ENCODE assay signal across 21 mouse cellular contexts in the genomic region with DNA sequence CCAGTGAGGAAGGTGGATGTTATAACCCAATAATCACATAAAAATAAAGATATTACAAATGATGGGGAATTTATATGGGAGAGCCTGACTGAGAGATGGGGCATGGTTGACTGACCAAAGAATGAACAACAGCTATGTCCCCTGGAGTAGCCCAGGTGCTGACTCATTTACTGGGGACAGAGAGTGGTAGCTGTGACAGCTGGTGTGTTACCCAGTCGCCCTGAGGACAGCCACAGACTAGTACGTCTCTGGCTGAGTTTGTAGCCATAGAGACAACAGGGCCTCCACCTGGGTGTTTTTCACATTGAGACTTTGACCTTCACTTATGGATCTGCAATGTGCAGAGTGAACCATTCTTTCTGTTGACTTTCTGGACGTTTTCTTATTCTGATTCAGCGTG.
A peak's percentile ranks its signal among the peaks of the same experiment; 100 is the strongest.
DNase-seq lines count a peak whose midpoint lies in the region; ATAC-seq and TF ChIP-seq lines count a peak whose summit lies in the region.
"Had no signal": no experiment of that assay in that cellular context is flagged by ENCODE, and none has a peak within 500 bp of the region (broad histone marks: within the 10 kb centered on the region; RNA-seq: fewer than 3 reads in every experiment).

No protein-coding gene starts in this region.

- H3K27ac ChIP-seq in heart, adult 2 months, result peak overlapping the region; percentile 96
- H3K27ac ChIP-seq in layer of hippocampus, adult 2 months, result peak overlapping the region; percentile 95; the same call in 1 of the 2 replicates
- 0 out of 2 replicates have a peak overlapping the region, but pooled peaks have one; percentile 20 for H3K27ac ChIP-seq in liver, embryonic 15.5 days (replicated peaks)
- no peak overlapping the region for H3K27ac ChIP-seq in stomach, postnatal 0 days (replicated peaks)
- H3K27ac ChIP-seq: embryonic facial prominence, embryonic 13.5 days; hindbrain, embryonic 15.5 days had no signal

- TF ChIP-seq EP300 in heart, adult 2 months (IDR thresholded peaks at IDR 0.05; ENCODE audit: insufficient read depth, low read depth, low read length), result no peak
- TF ChIP-seq EP300 in stomach, postnatal 0 days (optimal IDR thresholded peaks at IDR 0.05), result no peak

- WGBS in heart, adult 2 months, result 75% methylated on average over 4 of the region's 4 CpGs
- 52% methylated on average over 4 of the region's 4 CpGs for WGBS in liver, embryonic 15.5 days (ENCODE audit: insufficient replicate concordance)
- WGBS in stomach, postnatal 0 days, result 73% methylated on average over 4 of the region's 4 CpGs

- no peaks in the 10 kb centered on the region for H3K9me3 ChIP-seq in liver, embryonic 15.5 days (replicated peaks)
- no peaks in the 10 kb centered on the region for H3K9me3 ChIP-seq in stomach, postnatal 0 days (ENCODE audit: control insufficient read depth, low read length)
- H3K9me3 ChIP-seq: embryonic facial prominence, embryonic 13.5 days had no signal

- no peak overlapping the region for H3K4me2 ChIP-seq in liver, embryonic 15.5 days
- no peak overlapping the region for H3K4me2 ChIP-seq in stomach, postnatal 0 days (replicated peaks; ENCODE audit: low read depth)
- H3K4me2 ChIP-seq: embryonic facial prominence, embryonic 13.5 days; hindbrain, embryonic 15.5 days had no signal

- H3K4me1 ChIP-seq in heart, adult 2 months (ENCODE audit: control insufficient read depth, insufficient read depth, low read length), result peaks cover 25% of the 10 kb centered on the region
- no peaks in the 10 kb centered on the region; the same call in 1 of the 2 replicates for H3K4me1 ChIP-seq in liver, embryonic 15.5 days (replicated peaks)
- H3K4me1 ChIP-seq in stomach, postnatal 0 days (replicated peaks; ENCODE audit: control insufficient read depth, insufficient read depth), result peaks cover 7% of the 10 kb centered on the region
- H3K4me1 ChIP-seq: hindbrain, embryonic 15.5 days had no signal

- TF ChIP-seq CTCF in heart, adult 2 months (IDR thresholded peaks at IDR 0.05), result no peak
- no peak for TF ChIP-seq CTCF in layer of hippocampus, adult 2 months (conservative IDR thresholded peaks at IDR 0.05)
- no peak for TF ChIP-seq CTCF in stomach, postnatal 0 days (IDR thresholded peaks at IDR 0.05; ENCODE audit: low read depth)

- intact Hi-C loops in heart, adult 2 months (cut with DNase I), result no loop called here

- H3K9ac ChIP-seq in heart, adult 2 months (ENCODE audit: low read depth, low read length), result no peak overlapping the region
- no peak overlapping the region for H3K9ac ChIP-seq in liver, embryonic 15.5 days
- H3K9ac ChIP-seq in stomach, postnatal 0 days (ENCODE audit: low read length), result no peak overlapping the region
- H3K9ac ChIP-seq: embryonic facial prominence, embryonic 13.5 days; hindbrain, embryonic 15.5 days had no signal

- no peaks in the 10 kb centered on the region for H3K79me2 ChIP-seq in heart, adult 2 months (replicated peaks; ENCODE audit: control insufficient read depth, insufficient read depth, low read length)

- no peak for TF ChIP-seq POLR2A in heart, adult 2 months (IDR thresholded peaks at IDR 0.05; ENCODE audit: insufficient read depth, low read depth, low read length)

- no peak for DNase-seq in heart, adult 2 months
- DNase-seq in heart, adult 18-20 months, result no peak
- no peak for DNase-seq in layer of hippocampus, adult 2 months (ENCODE audit: low spot score in 2 of 2)
- DNase-seq in layer of hippocampus, adult 11-12 months (ENCODE audit: low spot score), result no peak
- DNase-seq in stomach, postnatal 0 days (ENCODE audit: low spot score), result no peak
- no peak for DNase-seq in right cerebral cortex, postnatal 4 days
- no peak for DNase-seq in spleen, postnatal 14 days (ENCODE audit: low spot score in 2 of 2)
- DNase-seq: adrenal gland, postnatal 25 days; cerebellum, adult 11 months; cerebellum, postnatal 14 days; heart, postnatal 4 days; kidney, postnatal 25 days; lung, adult 2 months; right cerebral cortex, postnatal 25 days; thymus, postnatal 36 days had no signal

- no peak overlapping the region for H3K4me3 ChIP-seq in heart, adult 2 months
- H3K4me3 ChIP-seq in layer of hippocampus, adult 2 months, result no peak overlapping the region
- H3K4me3 ChIP-seq in liver, embryonic 15.5 days (replicated peaks), result no peak overlapping the region
- H3K4me3 ChIP-seq in stomach, postnatal 0 days (ENCODE audit: low read depth, low read length), result no peak overlapping the region
- H3K4me3 ChIP-seq: embryonic facial prominence, embryonic 13.5 days; hindbrain, embryonic 15.5 days had no signal

- ATAC-seq in liver, embryonic 15.5 days (ENCODE audit: insufficient read depth), result peak; percentile 45
- peak; percentile 33; the same call in 1 of the 2 replicates for ATAC-seq in stomach, postnatal 0 days (ENCODE audit: low FRiP score, low TSS enrichment)
- ATAC-seq: forebrain, embryonic 16.5 days; midbrain, embryonic 16.5 days had no signal

- peaks cover 16% of the 10 kb centered on the region for H3K36me3 ChIP-seq in heart, adult 2 months (ENCODE audit: control insufficient read depth, insufficient read depth, low read length)
- H3K36me3 ChIP-seq in liver, embryonic 15.5 days (replicated peaks), result no peaks in the 10 kb centered on the region
- H3K36me3 ChIP-seq in stomach, postnatal 0 days (ENCODE audit: control insufficient read depth, insufficient read depth, low read length), result no peaks in the 10 kb centered on the region
- H3K36me3 ChIP-seq: embryonic facial prominence, embryonic 13.5 days; hindbrain, embryonic 15.5 days had no signal

- H3K27me3 ChIP-seq in heart, adult 2 months (ENCODE audit: control insufficient read depth, insufficient read depth, low read length), result no peaks in the 10 kb centered on the region
- H3K27me3 ChIP-seq in liver, embryonic 15.5 days, result no peaks in the 10 kb centered on the region
- H3K27me3 ChIP-seq in stomach, postnatal 0 days (ENCODE audit: control insufficient read depth, insufficient read depth, low read length), result no peaks in the 10 kb centered on the region
- H3K27me3 ChIP-seq: CH12.LX; hindbrain, embryonic 15.5 days had no signal
